Mouse (Mus musculus) kidney, adult 2 months (tissue): ENCODE results near the gene Ppip5k2. TPM values are rescaled to one million over a fixed set of nuclear protein-coding genes. Genes with fewer than 3 reads are reported as not detected.

Experiments
- DNase-seq: peaks from one replicate; pipeline ENCODE4 v3.0.0; 2021
- H3K27ac ChIP-seq: fragments of 200-500 bp; 2 replicates; pipeline ENCODE4 v1.5.1; 2012; ENCODE audit warnings: low read depth, low read length, control low read depth, inconsistent platforms; ENCODE audit not compliant: insufficient read depth
- H3K27me3 ChIP-seq: fragments of 200-500 bp; replicated peaks from 2 replicates; pipeline ENCODE4 v1.6.1; 2012; ENCODE audit warnings: mild to moderate bottlenecking, moderate library complexity, low read length, inconsistent platforms; ENCODE audit not compliant: control insufficient read depth, insufficient read depth
- H3K36me3 ChIP-seq: fragments of 200-500 bp; 2 replicates; pipeline ENCODE4 v1.6.1; 2012; ENCODE audit warnings: mild to moderate bottlenecking, moderate library complexity, low read length, inconsistent platforms; ENCODE audit not compliant: control insufficient read depth, insufficient read depth
- H3K4me1 ChIP-seq: fragments of 200-500 bp; 2 replicates; pipeline ENCODE4 v1.6.1; 2011; ENCODE audit warnings: low read length; ENCODE audit not compliant: control insufficient read depth, insufficient read depth
- H3K4me3 ChIP-seq: fragments of 200-500 bp; 2 replicates; pipeline ENCODE4 v1.5.1; 2011; ENCODE audit warnings: mild to moderate bottlenecking, low read depth, low read length, control low read depth; ENCODE audit not compliant: insufficient read depth
- CTCF ChIP-seq: fragments of 200-500 bp; conservative IDR thresholded peaks from 2 replicates; pipeline ENCODE4 v1.5.1; 2011; ENCODE audit warnings: low read depth, mild to moderate bottlenecking, control low read depth, low read length, moderate library complexity, mixed read lengths; ENCODE audit not compliant: insufficient read depth, insufficient read length
- POLR2A ChIP-seq: fragments of 200-500 bp; IDR thresholded peaks from one replicate; pipeline ENCODE4 v1.6.1; 2011; ENCODE audit warnings: low read depth, low read length, control low read depth
- WGBS: fragments of 180-500 bp; shearing (Covaris S2); methylation state at CpG from one replicate; pipeline ENCODE4 v1.1.7; 2018; 5-methylcytosine and 5-hydroxymethylcytosine counted together
- polyA plus RNA-seq: library from polyadenylated mRNA; depleted of rRNA; stranded (reverse); fragments of >200 nt; gene quantifications from 2 replicates; pipeline ENCODE4 v1.2.3, GENCODE M21; 2012

The Ppip5k2 gene
- polyA plus RNA-seq, 1 experiment, result 3.7 TPM

DNA sequence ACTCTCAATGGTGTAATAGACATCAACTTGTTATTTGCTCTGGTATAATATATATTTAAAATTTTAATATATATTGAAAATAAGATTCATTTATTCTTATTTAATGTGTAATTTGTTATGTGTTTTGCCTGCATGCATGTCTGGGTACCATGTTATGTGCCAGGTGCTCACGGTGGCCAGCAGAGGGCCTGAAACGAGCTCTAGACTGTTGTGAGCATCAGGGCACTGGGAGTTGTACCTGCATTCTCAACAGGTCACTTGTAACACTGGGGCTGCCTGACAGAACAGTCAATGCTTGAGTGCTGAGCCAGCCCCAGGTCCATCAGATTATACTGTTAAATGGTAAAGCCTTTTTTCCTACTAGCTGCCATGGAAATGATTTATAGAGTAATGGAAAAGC is 43.5 kb downstream of the Ppip5k2 start:
- Histone ChIP-seq H3K4me1 (no peaks in the 10 kb centered on the region), H3K36me3 (peaks cover 4% of the 10 kb centered on the region), H3K4me3 (no peak overlapping the region), H3K27me3 (no peaks in the 10 kb centered on the region), H3K27ac (no peak overlapping the region)
- WGBS, result 62% methylated on average over 2 of the region's 2 CpGs
- TF ChIP-seq POLR2A, result no peak
- TF ChIP-seq CTCF, result peak; percentile 55; the same call in 1 of the 2 replicates
- DNase-seq, result peak; percentile 25

DNA sequence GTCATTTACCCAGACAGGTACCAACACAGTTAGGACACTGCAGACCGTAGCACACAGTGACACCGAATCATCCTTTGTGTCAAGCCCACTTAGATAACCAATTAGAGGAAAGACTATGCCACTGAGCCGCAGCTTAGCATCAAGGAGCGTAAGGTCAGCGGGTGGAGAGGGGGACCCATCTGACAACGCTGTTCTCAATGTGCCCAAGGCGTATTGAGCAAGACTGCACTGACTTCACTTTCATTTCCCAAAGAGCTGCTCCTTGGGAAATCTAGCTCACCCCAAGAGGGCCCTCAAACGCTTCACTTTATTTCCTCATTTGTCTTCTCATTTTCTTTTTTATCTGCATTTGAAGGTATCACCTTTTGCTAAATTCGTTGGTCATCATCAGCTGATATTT is 51.8 kb downstream of the Ppip5k2 start:
- 90% methylated on average over 9 of the region's 9 CpGs for WGBS
- DNase-seq, result no peak
- H3K4me1 ChIP-seq, result no peaks in the 10 kb centered on the region
- H3K4me3 ChIP-seq, result no peak overlapping the region
- no peak overlapping the region for H3K27ac ChIP-seq
- H3K36me3 ChIP-seq, result peaks cover 4% of the 10 kb centered on the region
- TF ChIP-seq POLR2A (no peak), CTCF (no peak)
- no peaks in the 10 kb centered on the region for H3K27me3 ChIP-seq

DNA sequence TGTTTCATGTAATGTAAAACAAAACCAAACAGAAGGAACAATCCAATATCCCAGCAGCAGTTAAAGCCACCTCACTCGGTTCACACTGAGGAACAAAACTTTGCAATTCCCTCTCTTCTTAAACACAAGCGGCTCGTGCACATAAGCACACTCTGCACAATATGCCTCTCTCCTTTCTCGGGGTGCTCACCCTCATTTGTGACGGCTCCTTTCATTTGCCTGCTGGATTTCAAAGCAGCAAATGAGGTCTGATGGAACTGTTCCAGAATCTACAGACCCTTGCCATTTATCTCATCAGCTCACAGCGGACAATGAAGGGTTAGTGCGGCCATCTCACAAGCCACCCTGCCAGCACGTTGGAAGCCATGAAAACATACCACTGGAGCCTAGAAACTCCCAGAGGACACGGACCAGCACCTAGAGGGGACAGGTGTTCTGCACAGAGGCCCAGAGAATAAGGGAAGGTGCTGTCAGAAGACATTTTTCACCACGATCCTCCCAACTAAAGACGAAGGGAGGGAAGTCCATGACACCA is 55.8 kb downstream of the Ppip5k2 start:
- WGBS, result 85% methylated on average over 11 of the region's 11 CpGs
- Histone ChIP-seq H3K36me3 (peaks cover 2% of the 10 kb centered on the region), H3K4me3 (no peak overlapping the region), H3K27me3 (no peaks in the 10 kb centered on the region), H3K27ac (no peak overlapping the region), H3K4me1 (no peaks in the 10 kb centered on the region)
- DNase-seq, result no peak
- TF ChIP-seq POLR2A, result no peak
- TF ChIP-seq CTCF, result no peak

DNA sequence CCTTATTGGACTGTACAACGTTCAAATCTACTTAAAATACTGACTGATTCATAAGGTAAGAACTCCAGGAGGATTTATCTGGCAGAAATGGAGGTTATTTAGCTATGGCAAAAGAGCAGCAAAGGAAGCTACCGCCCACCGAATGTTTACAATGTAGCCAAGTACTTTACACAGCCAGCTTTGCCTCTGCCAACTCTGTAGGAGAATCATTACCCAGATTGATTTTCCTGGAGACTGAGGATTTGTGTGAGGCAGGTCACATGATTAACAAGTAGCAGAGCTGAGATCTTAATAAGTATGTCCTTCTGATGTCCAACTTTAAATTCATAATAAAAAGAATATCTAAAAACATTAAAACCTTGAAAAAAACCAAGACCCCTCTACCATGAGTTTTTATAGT is 59.7 kb downstream of the Ppip5k2 start:
- WGBS, result 74% methylated on average over 3 of the region's 3 CpGs
- Histone ChIP-seq H3K36me3 (peaks cover 1% of the 10 kb centered on the region; the same call in 1 of the 2 replicates), H3K27me3 (no peaks in the 10 kb centered on the region), H3K4me3 (no peak overlapping the region), H3K27ac (no peak overlapping the region), H3K4me1 (no peaks in the 10 kb centered on the region)
- DNase-seq, result no peak
- TF ChIP-seq CTCF (no peak), POLR2A (no peak)

DNA sequence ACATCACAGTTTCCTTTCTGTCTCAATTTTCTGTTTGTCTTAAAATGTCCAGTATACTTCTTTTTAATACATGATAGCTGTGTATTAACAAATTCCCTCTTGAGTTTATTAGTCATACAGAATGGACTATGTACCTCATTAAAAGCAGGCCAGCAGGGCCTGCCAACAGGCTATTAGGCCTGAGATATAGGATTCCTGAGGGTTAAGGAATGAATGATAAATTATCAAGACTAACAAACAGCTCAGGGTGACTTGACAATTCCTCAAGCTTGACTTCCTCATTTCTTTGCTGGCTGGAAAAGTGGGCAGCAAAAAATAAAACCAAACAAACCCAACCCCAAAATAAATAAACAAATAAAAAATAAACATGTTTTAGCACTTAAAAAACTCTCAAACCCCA is 64.8 kb downstream of the Ppip5k2 start:
- H3K36me3 ChIP-seq, result no peaks in the 10 kb centered on the region; the same call in none of the 2 replicates
- DNase-seq, result no peak
- no peak for TF ChIP-seq CTCF
- TF ChIP-seq POLR2A, result no peak
- no peak overlapping the region for H3K27ac ChIP-seq
- no peak overlapping the region for H3K4me3 ChIP-seq
- H3K27me3 ChIP-seq, result no peaks in the 10 kb centered on the region
- H3K4me1 ChIP-seq, result no peaks in the 10 kb centered on the region

DNA sequence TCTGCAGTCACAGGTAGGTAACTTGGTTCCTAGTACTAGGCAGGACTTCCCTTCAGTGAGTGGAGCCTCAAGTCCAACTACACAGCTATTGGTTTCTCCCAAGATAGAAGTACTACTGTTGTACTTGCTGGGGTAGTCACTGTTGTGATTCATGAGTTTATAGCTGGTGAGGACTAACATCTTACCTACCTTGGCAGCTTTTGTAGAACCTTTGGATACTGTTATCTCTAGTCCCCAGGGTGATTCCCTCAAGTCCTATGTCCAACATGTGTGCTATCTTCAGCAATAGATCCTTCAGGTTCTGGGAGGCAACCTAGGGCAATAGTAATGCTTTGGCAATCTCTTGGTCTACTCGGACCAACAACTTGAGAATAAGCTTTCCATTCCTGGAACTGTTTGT is 65.6 kb downstream of the Ppip5k2 start:
- no peaks in the 10 kb centered on the region; the same call in none of the 2 replicates for H3K36me3 ChIP-seq
- no peaks in the 10 kb centered on the region for H3K27me3 ChIP-seq
- no peaks in the 10 kb centered on the region for H3K4me1 ChIP-seq
- H3K27ac ChIP-seq, result no peak overlapping the region
- DNase-seq, result no peak
- H3K4me3 ChIP-seq, result no peak overlapping the region
- WGBS, result 90% methylated on average over 1 of the region's 1 CpGs
- no peak for TF ChIP-seq POLR2A
- no peak for TF ChIP-seq CTCF

DNA sequence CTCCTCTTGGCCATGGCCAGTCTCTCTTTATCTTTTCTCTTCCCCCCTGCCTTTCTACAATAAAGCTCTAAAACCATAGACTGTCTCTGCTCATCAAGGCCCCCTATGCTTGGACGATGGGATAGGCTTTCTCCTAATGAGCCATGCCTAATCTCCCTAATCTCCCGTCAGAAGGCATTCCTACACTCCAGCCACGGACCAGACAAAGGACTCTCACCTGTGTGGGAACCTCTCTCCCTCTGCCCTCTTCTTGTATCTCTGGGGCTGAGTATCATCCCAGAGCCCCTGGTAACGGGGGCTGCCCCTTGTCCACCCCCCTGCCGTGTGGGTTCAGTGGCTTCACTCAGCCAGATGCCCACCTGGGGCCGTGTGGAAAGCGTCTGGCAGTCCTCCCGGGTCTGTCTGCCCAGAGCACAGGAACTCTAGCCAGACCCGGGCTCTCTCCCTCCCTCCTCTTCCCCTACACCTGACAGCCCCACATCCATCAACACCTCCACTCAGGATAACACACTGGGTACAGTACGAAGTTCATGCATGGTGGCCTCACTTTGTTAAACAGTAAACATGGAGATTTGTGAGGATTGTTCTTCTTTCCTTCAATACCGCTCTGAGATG is 71.1 kb downstream of the Ppip5k2 start:
- 12% methylated on average over 11 of the region's 11 CpGs for WGBS
- DNase-seq, result peak; percentile 37
- Histone ChIP-seq H3K36me3 (no peaks in the 10 kb centered on the region), H3K4me1 (peaks cover 3% of the 10 kb centered on the region; the same call in 1 of the 2 replicates), H3K4me3 (no peak overlapping the region), H3K27ac (no peak overlapping the region), H3K27me3 (no peaks in the 10 kb centered on the region)
- TF ChIP-seq CTCF (no peak), POLR2A (no peak)
